Mouse (Mus musculus): ENCODE data around the gene Spint5.
A peak's percentile ranks its signal among the peaks of the same experiment; 100 is the strongest.
"Not testable (repeated sequence)": the region's sequence is repeated elsewhere in the genome, so short reads cannot be mapped to it uniquely, and the experiment has no call there.

Spint5 gene

GRCm38 (mm10) chr2:164715005-164715404, at the start of gene Spint5:
Gene Spint5 (plus strand): TSS chr2:164715305.
- DNase-seq, result no peak

- no peak for DNase-seq
Observed at GRCm38 (mm10) chr2:164670261-164670660, 44.8 kb upstream of the Spint5 start.

DNA sequence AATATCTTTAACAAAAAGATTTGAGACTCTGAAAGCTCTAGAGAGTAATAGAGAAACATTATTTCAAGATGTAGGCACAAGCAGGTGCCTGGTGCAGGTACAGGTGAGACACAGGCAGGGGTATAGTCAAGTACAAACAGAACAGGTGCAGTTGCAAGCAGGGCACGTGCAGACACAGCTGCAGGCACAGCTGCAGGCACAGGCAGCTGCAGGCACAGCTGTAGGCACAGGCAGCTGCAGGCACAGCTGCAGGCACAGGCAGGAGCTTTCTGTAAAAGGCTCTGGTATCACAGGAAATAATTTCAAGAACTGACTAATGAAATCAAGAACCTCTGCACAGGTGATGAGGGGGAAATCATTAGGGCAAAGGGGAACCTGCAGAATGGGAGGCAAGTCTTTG, 44.2 kb upstream of the Spint5 start:
- DNase-seq, result no peak

DNA sequence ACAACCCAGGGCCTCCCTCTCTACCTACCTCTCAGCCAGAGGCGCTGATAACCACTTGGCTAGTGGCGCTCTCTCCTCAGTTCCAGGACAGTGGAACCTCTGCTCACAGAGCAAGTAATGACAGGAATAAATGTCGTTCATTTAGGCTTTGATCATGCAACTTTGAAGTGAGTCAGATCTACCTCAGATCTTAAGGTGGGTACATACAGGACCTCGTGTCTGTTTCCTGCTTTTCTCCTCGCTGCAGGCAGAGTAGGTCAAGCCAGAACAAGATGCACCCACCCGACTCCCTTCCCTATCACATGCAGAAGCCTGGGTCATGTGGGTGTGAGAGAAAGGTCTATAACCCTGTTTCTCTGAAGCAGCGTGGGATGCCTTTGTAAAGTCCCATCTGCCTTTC, 41.1 kb upstream of the Spint5 start, which contains the start of gene Wfdc11:
Gene Wfdc11 (minus strand): TSS at position 101 of the 400 bp plus-strand sequence.
- DNase-seq, result no peak

DNA sequence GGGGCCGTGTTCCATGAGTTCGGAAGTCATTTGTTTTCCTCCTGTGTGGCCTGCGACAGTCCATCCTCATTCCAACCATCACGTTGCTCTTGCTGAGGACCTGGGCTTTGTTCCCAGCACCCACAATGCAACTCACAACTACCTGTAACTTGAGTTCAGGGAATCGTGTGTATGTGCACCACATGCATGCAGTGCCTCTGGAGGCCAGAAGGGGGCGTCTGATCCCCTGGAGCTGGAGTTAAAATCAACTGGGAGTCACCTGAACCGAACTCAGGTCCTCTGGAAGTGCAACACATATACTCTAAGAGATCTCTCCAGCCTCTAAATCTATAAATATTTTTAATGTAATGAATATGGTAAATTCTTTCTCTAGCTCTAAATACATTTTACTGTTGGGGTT, 39.0 kb upstream of the Spint5 start:
- no peak for DNase-seq

DNA sequence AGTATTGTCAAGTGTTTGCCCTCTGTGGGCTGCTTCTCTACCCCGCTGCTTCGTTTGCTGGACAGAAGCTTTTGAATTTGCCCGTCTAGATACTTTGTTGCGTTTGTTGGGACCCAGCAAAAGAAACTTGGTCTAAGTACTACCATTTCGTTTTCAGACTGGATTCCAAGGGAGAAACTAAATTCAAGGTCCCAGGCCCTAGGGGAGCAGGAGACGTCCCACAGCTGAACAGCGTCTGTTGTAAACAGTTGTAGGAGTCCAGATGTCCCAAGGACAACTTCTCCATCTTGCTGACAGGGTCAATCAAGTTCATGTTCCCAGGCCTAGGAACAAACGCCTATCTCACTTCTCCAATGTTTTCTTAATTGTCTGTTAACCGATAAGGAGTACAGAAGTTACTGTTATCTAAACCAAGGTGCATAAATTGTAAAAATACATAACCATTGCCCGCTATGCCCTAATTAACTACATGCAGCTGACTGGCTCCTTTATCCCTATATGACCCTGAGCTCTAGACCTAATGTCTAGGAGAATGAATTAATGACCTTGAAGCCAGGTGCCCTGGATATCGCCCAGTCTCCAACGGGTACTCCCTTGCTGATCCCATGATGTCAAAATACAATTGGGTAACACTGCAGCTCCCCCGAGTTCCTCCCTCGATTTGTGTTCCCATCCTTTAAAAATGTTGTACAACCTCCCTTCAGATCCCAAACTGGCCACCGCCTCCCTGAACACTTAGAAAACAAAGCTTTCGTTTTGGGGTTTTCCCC, 38.0 kb upstream of the Spint5 start:
- DNase-seq, result no peak

GRCm38 (mm10) chr2:164678848-164679625, 36.1 kb upstream of the Spint5 start:
- peak; percentile 31 for DNase-seq

DNA sequence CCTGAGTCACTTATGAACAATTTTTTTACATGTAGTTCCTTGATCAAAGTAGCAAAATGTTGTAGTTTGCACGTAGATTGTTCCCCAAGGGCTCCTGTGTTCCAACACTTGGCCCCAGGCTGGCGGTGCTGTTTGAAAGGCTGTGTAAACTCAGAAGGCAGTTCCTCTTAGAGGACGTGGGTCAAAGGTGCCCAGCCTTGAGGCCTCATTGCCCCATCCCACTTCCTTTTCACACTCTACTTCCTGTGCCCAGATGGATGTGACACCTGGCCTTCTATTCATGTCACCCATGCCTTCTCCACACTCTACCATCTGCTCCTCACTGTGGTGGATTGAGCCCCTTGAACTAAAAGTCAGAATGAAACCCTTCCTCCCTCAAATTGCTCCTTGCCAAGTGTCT, 35.2 kb upstream of the Spint5 start:
- DNase-seq, result no peak

GRCm38 (mm10) chr2:164684807-164685206, 30.3 kb upstream of the Spint5 start, which contains the start of gene Wfdc13:
Gene Wfdc13 (plus strand): TSS chr2:164685107.
- no peak for DNase-seq

- no peak for DNase-seq
Observed at GRCm38 (mm10) chr2:164698201-164698600, 16.9 kb upstream of the Spint5 start, which contains the start of gene Spint4. Gene Spint4 (plus strand): TSS chr2:164698501.

DNA sequence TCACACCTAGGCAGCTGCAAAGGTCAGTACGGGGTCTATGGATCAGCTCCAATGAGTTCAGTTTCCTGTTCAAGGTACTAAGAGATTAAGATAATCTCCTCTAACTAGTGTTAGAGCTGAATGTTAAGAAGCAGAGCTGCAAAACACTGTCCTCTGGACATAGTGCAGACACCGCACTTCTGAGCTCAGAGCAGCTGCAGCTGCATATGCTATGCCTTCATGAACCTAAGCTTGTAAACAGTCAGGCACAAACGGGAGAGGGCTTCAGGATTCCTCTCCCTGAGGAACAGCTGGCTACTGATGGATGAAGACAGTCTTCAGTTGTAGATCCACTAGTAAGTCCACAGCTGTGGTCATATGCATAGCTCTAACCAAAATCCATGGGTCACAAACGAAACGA, 14.1 kb upstream of the Spint5 start:
- no peak for DNase-seq

- DNase-seq, result no peak
Observed at GRCm38 (mm10) chr2:164701761-164702160, 13.3 kb upstream of the Spint5 start.

GRCm38 (mm10) chr2:164704235-164704634, 10.9 kb upstream of the Spint5 start:
- no peak for DNase-seq

DNA sequence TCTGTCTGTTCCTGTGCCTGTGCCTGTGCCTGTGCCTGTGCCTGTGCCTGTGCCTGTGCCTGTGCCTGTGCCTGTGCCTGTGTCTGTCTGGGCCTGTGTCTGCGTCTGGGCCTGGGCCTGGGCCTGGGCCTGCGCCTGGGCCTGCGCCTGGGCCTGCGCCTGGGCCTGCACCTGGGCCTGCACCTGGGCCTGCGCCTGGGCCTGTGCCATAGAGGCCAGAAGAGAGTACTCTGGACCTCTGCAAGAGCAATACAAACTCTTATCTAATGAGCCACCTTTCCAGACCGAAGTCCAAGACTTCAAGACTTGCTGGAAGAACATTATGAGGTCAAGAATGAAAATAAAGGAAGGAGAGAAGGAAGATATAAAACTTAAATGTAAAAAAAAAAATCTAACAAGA, 9.8 kb upstream of the Spint5 start:
- DNase-seq, result no peak

DNA sequence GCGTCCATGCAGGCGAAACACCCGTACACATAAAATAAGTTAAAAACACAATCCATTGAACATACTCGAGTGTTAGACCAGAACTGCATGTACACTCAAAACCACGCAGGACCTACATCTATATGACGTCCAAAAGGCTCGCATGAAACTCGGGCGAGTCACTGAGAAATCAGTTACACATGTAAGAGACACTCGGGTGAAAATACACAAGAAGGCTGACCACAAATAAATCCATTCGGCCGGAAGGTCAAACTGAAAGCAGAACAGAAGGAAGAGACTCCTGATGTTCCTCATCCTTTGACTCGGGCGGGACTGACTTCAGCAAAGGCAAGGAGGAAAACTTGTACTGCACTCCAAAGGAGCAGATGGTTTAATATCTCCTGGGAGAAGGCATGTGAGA, 9.1 kb upstream of the Spint5 start:
- no peak for DNase-seq

DNA sequence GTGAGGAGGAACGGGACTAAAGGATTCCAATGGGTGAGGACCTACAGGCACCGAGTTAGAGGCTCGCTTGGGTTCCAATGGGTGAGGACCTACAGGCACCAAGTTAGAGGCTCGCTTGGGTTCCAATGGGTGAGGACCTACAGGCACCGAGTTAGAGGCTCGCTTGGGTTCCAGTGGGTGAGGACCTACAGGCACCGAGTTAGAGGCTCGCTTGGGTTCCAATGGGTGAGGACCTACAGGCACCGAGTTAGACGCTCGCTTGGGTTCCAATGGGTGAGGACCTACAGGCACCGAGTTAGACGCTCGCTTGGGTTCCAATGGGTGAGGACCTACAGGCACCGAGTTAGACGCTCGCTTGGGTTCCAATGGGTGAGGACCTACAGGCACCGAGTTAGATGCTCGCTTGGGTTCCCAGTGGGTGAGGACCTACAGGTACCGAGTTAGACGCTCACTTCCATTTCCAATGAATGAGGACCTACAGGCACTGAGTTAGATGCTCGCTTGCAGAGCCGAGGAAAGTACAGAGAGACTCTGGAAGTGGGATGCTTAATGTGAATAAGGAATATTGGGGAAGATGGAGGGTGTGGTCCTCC, 1.2 kb downstream of the Spint5 start:
- DNase-seq, result not testable (repeated sequence)

GRCm38 (mm10) chr2:164723276-164723675, 8.2 kb downstream of the Spint5 start:
- DNase-seq, result no peak

DNA sequence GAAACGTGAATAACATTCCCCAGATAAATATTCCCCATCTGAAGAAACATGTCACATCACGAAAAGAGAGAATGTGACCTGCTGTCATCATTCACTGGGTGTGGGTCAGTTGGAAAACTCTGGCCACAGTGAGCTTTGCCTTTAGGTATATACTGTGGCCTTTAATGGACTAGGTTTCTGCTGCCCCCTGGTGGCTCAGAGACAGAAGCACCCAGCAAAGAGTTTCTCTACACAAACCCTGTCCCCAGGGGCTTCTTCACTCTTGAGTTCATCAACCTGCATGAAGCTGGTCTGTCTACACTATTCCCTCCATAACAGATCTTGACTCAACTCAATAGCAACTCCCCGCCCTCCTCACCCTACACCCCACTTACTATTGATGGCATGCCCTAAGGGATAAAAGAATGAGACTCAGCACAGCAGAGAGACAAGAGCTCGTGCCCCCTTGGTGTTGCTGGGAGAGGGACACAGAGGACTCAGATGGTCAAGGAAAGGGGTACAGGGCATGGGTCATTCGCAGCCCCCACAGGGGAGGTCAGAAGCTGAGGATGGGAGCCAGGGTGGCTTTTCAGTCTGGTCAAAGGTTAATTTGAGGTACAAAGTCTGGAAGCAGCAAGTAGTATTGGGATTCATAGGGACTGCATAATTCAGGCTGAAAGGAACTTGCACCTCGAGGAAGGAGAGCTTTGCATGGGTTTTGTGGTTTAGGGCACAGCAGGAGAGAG, 11.0 kb downstream of the Spint5 start:
- DNase-seq, result no peak

DNA sequence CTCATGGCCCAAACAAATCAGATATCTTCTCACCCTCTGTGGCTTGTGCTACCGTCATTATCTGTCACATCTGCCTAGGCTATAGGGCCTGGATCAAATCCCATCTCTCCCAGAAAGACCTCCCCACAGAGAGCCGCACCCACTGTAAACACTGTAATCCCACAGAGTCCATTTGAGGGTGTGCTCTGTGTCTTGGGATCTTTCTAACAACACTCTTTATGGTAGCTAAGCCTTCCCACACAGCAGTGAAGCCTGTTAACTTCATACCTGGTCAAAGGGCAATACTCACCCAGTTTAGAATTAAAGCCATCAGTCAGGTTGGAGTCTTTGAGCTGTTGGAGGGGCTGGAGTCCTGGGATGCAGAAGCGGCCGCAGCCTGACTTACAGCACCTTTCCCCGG, 16.6 kb downstream of the Spint5 start:
- no peak for DNase-seq

DNA sequence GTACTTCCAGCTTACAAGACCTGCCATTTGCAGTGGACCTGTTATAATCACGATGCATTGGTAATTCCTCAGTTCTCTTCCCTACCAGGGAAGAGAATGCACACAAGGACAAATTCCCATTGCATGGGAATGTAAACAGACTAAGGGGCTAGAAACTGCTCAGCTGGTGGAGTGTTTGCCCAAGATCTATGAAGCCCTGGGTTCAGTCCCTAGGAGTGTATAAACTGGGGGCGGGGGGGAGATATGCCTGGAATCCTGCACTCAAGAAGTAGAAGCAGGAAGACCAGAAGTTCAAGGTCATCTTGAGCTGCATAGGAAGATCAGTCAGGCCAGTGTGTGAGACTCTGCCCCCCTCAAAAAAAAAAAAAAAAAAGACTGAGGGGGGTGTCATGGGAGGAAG, 18.2 kb downstream of the Spint5 start:
- no peak for DNase-seq

DNA sequence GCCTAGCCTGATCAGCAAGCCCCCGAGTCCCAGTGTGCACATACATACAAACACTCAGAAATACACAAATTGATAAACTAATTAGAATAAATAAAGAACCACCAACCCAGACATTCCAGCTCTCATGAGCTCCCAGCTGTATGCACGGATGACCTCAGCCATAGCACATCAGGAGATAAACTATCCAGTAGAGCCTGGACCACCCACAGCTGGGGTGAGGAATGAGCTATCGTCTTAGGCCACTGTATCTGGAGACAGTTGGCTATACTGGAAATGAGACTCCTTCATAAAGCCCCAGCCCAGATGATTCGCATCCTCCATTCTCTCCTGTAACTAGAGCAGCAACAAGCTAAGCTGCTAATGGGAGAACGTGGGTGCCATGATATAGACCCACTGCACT, 19.7 kb downstream of the Spint5 start:
- DNase-seq, result no peak

DNA sequence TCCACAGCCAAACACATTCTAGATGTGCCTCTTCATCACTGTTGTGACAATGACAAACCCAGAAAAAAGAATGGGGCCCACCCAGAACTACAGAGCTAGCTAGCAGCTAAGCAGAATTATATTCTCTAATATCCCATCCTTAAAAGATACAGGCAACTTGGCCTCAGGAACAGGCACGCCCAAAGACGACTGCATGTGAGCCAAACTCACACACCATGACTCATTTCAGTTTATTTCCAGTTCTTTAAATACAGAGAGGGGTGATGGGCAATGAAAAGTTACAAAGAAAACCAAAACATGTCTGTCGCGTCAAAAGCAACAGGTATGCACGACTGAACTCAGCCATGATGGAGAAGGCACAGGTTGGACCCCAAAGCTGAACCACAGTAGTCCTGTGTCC, 20.3 kb downstream of the Spint5 start:
- DNase-seq, result no peak
